Mouse (Mus musculus) heart, adult 2 months (tissue): ENCODE results near the gene Nt5c3b. TPM values are rescaled to one million over a fixed set of nuclear protein-coding genes. Genes with fewer than 3 reads are reported as not detected.
A peak's percentile ranks its signal among the peaks of the same experiment; 100 is the strongest.

Source experiments
- DNase-seq, 2 experiments: peaks; one replicate each; pipeline ENCODE4 v3.0.0; 2021
- H3K27ac ChIP-seq: fragments of 200-600 bp; 2 replicates; pipeline ENCODE4 v1.8.1; 2022
- H3K27me3 ChIP-seq: fragments of 200-500 bp; 2 replicates; pipeline ENCODE4 v1.6.1; 2012; ENCODE audit warnings: mild to moderate bottlenecking, low read length, inconsistent platforms, mixed read lengths; ENCODE audit not compliant: control insufficient read depth, insufficient read depth
- H3K36me3 ChIP-seq: fragments of 200-500 bp; 2 replicates; pipeline ENCODE4 v1.6.1; 2012; ENCODE audit warnings: low read length, inconsistent platforms; ENCODE audit not compliant: control insufficient read depth, insufficient read depth
- H3K4me1 ChIP-seq: fragments of 200-500 bp; 2 replicates; pipeline ENCODE4 v1.6.1; 2011; ENCODE audit warnings: low read length; ENCODE audit not compliant: control insufficient read depth, insufficient read depth
- H3K4me3 ChIP-seq: fragments of 200-600 bp; 2 replicates; pipeline ENCODE4 v1.8.1; 2022
- H3K79me2 ChIP-seq: fragments of 200-500 bp; replicated peaks from 2 replicates; pipeline ENCODE4 v1.6.1; 2012; ENCODE audit warnings: mild to moderate bottlenecking, inconsistent platforms, low read length, moderate library complexity, mixed read lengths; ENCODE audit not compliant: control insufficient read depth, insufficient read depth
- H3K9ac ChIP-seq: fragments of 200-500 bp; 2 replicates; pipeline ENCODE4 v1.6.1; 2012; ENCODE audit warnings: low read depth, mild to moderate bottlenecking, control low read depth, inconsistent platforms, low read length, mixed read lengths
- CTCF ChIP-seq: fragments of 200-600 bp; IDR thresholded peaks from 2 replicates; pipeline ENCODE4 v1.8.1; 2022; ENCODE audit warnings: antibody characterized with exemption, mild to moderate bottlenecking, moderate library complexity
- EP300 ChIP-seq: fragments of 200-500 bp; IDR thresholded peaks from 2 replicates; pipeline ENCODE4 v1.6.1; 2011; ENCODE audit warnings: low read depth, low read length, control low read depth; ENCODE audit not compliant: insufficient read depth
- POLR2A ChIP-seq: fragments of 200-500 bp; IDR thresholded peaks from 2 replicates; pipeline ENCODE4 v1.6.1; 2011; ENCODE audit warnings: mild to moderate bottlenecking, low read depth, low read length, control low read depth; ENCODE audit not compliant: insufficient read depth
- WGBS: fragments of 180-500 bp; shearing (Covaris S2); methylation state at CpG from one replicate; pipeline ENCODE4 v1.1.7; 2018; 5-methylcytosine and 5-hydroxymethylcytosine counted together
- intact Hi-C: fragments of 180-260 bp; cut with DNase I; formaldehyde crosslinking; loops from one replicate; pipeline ENCODE4 v1.15.1; 2025
- polyA plus RNA-seq: library from polyadenylated mRNA; depleted of rRNA; stranded (reverse); fragments of >200 nt; gene quantifications from 2 replicates; pipeline ENCODE4 v1.2.3, GENCODE M21; 2012
- total RNA-seq, 2 experiments: library from RNA; stranded (reverse); gene quantifications; 2 replicates each; pipeline ENCODE4 v1.2.3; 2021

The Nt5c3b gene
- total and polyA plus RNA-seq, 3 experiments, result 23.5 to 44.0 (median 24.1) TPM

DNA sequence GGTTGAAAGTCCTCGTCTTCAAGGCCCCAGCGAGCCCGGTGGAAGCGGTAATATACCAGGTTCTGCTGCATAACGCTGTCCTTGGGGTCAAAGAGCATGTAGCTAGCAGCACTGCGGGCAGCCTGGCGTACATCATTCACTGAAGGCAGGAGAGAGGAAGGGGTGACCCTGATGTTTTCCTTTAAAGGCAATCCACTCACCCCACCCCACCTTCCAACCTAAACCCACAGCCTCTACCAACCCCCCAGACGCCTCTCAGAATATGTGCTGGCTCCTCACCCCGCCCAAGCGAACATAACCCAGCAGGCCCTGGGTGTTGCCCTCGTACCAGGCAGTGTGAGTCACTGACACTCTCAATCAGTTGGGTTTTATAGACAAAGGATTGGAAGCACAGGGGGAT is 29.9 kb downstream of the Nt5c3b start:
- no peaks in the 10 kb centered on the region for H3K27me3 ChIP-seq
- H3K9ac ChIP-seq, result no peak overlapping the region
- peaks cover 7% of the 10 kb centered on the region for H3K4me1 ChIP-seq
- H3K36me3 ChIP-seq, result no peaks in the 10 kb centered on the region
- intact Hi-C loops, result no loop called here
- no peaks in the 10 kb centered on the region for H3K79me2 ChIP-seq
- H3K4me3 ChIP-seq, result no peak overlapping the region
- no peak overlapping the region for H3K27ac ChIP-seq
- DNase-seq, result no peak
- TF ChIP-seq POLR2A (no peak), EP300 (no peak), CTCF (no peak)
- 80% methylated on average over 11 of the region's 11 CpGs for WGBS

DNA sequence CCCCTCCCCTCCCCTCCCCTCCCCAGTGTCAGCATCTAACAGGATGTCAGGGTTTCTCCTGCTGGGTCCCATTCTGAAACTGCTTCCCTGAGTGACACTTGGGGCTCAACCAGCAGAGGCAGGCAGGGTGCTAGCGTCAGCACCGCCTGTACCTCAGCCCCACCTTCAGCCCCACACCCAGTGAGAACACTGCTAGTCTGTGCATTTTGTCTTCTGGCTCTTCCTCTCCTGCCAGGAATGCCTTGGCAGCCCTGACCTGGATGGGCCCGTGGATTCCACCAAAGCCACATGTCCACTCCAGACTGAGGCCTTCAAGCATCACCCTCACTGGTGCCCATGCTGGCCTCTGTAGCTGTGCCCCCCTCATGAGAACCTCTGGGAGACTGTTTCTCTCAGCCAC is 31.9 kb downstream of the Nt5c3b start:
- no peak overlapping the region for H3K4me3 ChIP-seq
- intact Hi-C loops, result no loop called here
- no peaks in the 10 kb centered on the region for H3K36me3 ChIP-seq
- H3K9ac ChIP-seq, result no peak overlapping the region
- no peaks in the 10 kb centered on the region for H3K27me3 ChIP-seq
- 70% methylated on average over 3 of the region's 3 CpGs for WGBS
- H3K27ac ChIP-seq, result no peak overlapping the region
- DNase-seq, result no peak
- no peaks in the 10 kb centered on the region for H3K79me2 ChIP-seq
- TF ChIP-seq EP300 (no peak), POLR2A (no peak), CTCF (no peak)
- H3K4me1 ChIP-seq, result peaks cover 5% of the 10 kb centered on the region; the same call in 1 of the 2 replicates

GRCm38 (mm10) chr11:100408835-100409462 is 32.7 kb downstream of the Nt5c3b start:
- no peaks in the 10 kb centered on the region for H3K79me2 ChIP-seq
- intact Hi-C loops, result loop anchor here (1.0 kb wide), 1 partner anchor 47 kb away; no protein-coding TSS in a partner anchor
- peaks cover 6% of the 10 kb centered on the region for H3K4me1 ChIP-seq
- no peak overlapping the region for H3K9ac ChIP-seq
- H3K27me3 ChIP-seq, result no peaks in the 10 kb centered on the region
- no peak overlapping the region for H3K4me3 ChIP-seq
- no peak for TF ChIP-seq CTCF
- no peak for TF ChIP-seq EP300
- TF ChIP-seq POLR2A, result no peak
- DNase-seq, result no peak
- 93% methylated on average over 12 of the region's 12 CpGs for WGBS
- no peaks in the 10 kb centered on the region for H3K36me3 ChIP-seq
- no peak overlapping the region for H3K27ac ChIP-seq

- 38% methylated on average over 10 of the region's 10 CpGs for WGBS
- H3K79me2 ChIP-seq, result no peaks in the 10 kb centered on the region
- H3K36me3 ChIP-seq, result no peaks in the 10 kb centered on the region
- no peaks in the 10 kb centered on the region for H3K27me3 ChIP-seq
- peaks cover 8% of the 10 kb centered on the region for H3K4me1 ChIP-seq
- H3K4me3 ChIP-seq, result no peak overlapping the region
- peak; percentile 94; the same call in 1 of the 2 replicates for TF ChIP-seq CTCF
- TF ChIP-seq POLR2A, result no peak
- peak; percentile 90; the same call in 1 of the 2 replicates for TF ChIP-seq EP300
- peak; percentile 73 to 78 for DNase-seq
- H3K27ac ChIP-seq, result no peak overlapping the region
- intact Hi-C loops, result loop anchor here (1.0 kb wide), 1 partner anchor 46 kb away; no protein-coding TSS in a partner anchor
- no peak overlapping the region for H3K9ac ChIP-seq
These were observed 33.4 kb downstream of the Nt5c3b start for GRCm38 (mm10) chr11:100408076-100408834.

- TF ChIP-seq POLR2A, result no peak
- TF ChIP-seq EP300, result no peak
- no peak for TF ChIP-seq CTCF
- Histone ChIP-seq H3K4me1 (peaks cover 10% of the 10 kb centered on the region), H3K36me3 (no peaks in the 10 kb centered on the region), H3K4me3 (no peak overlapping the region), H3K27me3 (no peaks in the 10 kb centered on the region), H3K79me2 (no peaks in the 10 kb centered on the region), H3K9ac (no peak overlapping the region), H3K27ac (no peak overlapping the region)
- DNase-seq, result no peak
- 75% methylated on average over 5 of the region's 5 CpGs for WGBS
- intact Hi-C loops, result no loop called here
These were observed 34.5 kb downstream of the Nt5c3b start for GRCm38 (mm10) chr11:100406995-100407705.

GRCm38 (mm10) chr11:100406273-100406672 is 35.3 kb downstream of the Nt5c3b start:
- WGBS, result 85% methylated on average over 8 of the region's 8 CpGs
- intact Hi-C loops, result no loop called here
- no peak overlapping the region for H3K27ac ChIP-seq
- DNase-seq, result no peak
- peaks cover 13% of the 10 kb centered on the region for H3K4me1 ChIP-seq
- no peak overlapping the region for H3K9ac ChIP-seq
- no peaks in the 10 kb centered on the region for H3K36me3 ChIP-seq
- no peaks in the 10 kb centered on the region for H3K79me2 ChIP-seq
- TF ChIP-seq CTCF (no peak), POLR2A (no peak), EP300 (no peak)
- no peaks in the 10 kb centered on the region for H3K27me3 ChIP-seq
- no peak overlapping the region for H3K4me3 ChIP-seq
